Mouse (Mus musculus) T-helper 2 cell (primary cell): ENCODE measurements around the gene Crk.
"Not testable (repeated sequence)": the region's sequence is repeated elsewhere in the genome, so short reads cannot be mapped to it uniquely, and the experiment has no call there.

Experiments
- in situ Hi-C: fragments of 300-600 bp; cut with MboI, MseI; formaldehyde crosslinking; loops from one replicate; pipeline ENCODE4 v1.15.1; 2025; ENCODE audit warnings: high pct_unique_total_duplicates

The Crk gene

GRCm38 (mm10) chr11:75684956-75685355 lies 5.9 kb downstream of the Crk start:
- in situ Hi-C loops = no loop called here

- in situ Hi-C loops = no loop called here
These were observed 8.4 kb downstream of the Crk start for GRCm38 (mm10) chr11:75687343-75687993.

GRCm38 (mm10) chr11:75688132-75688531 lies 9.1 kb downstream of the Crk start:
- in situ Hi-C loops = no loop called here

- in situ Hi-C loops = no loop called here
These were observed 10.9 kb downstream of the Crk start for GRCm38 (mm10) chr11:75689977-75690376.

- in situ Hi-C loops = no loop called here
These were observed 12.0 kb downstream of the Crk start for GRCm38 (mm10) chr11:75691047-75691446.

- in situ Hi-C loops = no loop called here
These were observed 14.5 kb downstream of the Crk start for GRCm38 (mm10) chr11:75693570-75693969.

DNA sequence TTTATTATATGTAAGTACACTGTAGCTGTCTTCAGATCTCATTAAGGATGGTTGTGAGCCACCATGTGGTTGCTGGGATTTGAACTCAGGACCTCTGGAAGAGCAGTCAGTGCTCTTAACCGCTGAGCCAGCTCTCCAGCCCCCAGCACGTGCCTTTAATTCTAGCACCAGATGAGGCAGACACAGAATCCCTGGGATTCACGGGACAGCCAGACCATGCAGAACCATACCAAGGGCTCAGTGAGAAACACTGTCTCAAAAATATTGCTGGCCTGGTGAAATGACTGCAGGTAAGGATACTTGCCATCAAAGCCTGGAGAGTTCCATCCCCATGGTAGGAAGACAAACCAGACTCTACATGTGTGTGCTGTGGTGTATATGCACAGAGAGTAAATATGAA lies 18.4 kb downstream of the Crk start:
- in situ Hi-C loops = not testable (repeated sequence)

DNA sequence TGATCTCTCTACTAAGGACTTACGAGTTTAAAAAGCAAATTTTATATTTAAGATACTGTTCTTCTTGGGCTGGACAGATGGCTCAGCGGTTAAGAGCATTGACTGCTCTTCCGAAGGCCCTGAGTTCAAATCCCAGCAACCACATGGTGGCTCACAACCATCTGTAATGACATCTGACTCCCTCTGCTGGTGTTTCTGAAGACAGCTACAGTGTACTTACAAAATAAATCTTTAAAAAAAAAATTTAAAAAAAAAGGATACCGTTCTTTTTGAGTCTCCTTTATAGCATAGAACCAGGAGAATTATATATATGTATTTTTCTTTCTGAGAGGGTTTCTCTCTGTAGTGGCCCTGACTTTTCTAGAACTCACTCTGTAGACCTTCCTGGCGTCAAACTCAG lies 21.5 kb downstream of the Crk start:
- in situ Hi-C loops = no loop called here

DNA sequence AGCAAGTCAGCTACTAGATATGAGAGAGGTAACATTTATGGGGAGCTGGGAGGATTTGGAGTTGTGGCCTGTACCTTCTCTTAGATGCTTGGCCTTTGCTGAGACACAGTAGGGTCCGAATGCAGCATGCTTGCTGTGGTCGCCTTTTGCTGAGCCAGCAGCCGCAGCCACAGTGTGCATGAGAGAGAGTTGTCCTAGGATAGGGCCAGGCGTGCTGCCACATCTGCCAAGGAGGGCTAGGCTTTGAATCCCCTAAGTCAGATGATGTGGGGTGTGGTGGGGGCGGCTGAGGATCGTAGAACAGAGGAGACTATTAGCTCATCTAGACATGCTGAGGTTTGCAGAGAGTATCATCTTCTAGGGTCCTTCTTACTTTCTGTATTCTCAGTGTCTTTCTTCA lies 23.7 kb downstream of the Crk start:
- in situ Hi-C loops = no loop called here

- in situ Hi-C loops = no loop called here
These were observed 24.7 kb downstream of the Crk start for GRCm38 (mm10) chr11:75703748-75704147.

DNA sequence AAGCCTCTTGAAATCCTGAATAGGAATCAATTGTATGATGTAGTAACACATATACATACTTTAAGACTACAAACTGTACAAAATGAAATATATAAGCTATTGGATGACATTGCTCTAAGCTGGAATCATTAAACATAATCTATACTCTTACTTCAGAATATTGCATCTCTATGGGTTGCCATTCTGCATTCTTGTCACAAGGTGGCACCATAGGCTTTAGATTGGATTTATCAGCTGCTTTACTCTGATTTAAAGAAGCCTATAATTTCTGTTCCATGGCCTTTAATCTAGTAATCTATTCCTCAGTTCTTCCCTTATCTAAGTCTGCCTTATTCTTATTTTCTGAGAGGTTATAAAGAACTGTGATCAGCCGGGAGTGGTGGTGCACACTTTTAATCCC lies 34.9 kb downstream of the Crk start:
- in situ Hi-C loops = loop anchor here (10.0 kb wide), 1 partner anchor 191 kb away; no protein-coding TSS in a partner anchor

GRCm38 (mm10) chr11:75715556-75715955 lies 36.5 kb downstream of the Crk start:
- in situ Hi-C loops = loop anchor here (5.0 to 10.0 kb wide), 2 partner anchors 37 to 189 kb away; no protein-coding TSS in a partner anchor

- in situ Hi-C loops = loop anchor here (5.0 to 10.0 kb wide), 2 partner anchors 36 to 188 kb away; no protein-coding TSS in a partner anchor
These were observed 37.7 kb downstream of the Crk start for GRCm38 (mm10) chr11:75716661-75717325.

- in situ Hi-C loops = no loop called here
These were observed 43.3 kb downstream of the Crk start for GRCm38 (mm10) chr11:75722339-75722738.

DNA sequence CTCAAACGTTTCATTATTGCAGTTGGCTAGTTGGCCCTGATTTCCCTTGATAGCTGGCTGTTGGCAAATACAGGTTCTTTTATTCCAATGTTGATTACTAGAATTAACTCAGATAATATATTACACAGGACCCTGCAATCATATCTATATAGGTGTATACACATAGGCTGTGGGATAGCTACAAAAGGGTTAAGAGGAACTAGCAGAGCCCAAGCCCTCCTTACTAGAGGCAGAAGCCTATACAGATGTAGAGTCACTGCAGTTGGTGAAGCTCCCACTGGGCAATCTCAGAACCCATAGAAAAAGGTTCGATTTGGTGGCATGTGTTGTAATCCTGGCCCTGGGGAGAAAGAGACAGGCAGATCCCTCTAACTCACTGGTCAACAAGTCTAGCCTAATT lies 48.1 kb downstream of the Crk start:
- in situ Hi-C loops = no loop called here

DNA sequence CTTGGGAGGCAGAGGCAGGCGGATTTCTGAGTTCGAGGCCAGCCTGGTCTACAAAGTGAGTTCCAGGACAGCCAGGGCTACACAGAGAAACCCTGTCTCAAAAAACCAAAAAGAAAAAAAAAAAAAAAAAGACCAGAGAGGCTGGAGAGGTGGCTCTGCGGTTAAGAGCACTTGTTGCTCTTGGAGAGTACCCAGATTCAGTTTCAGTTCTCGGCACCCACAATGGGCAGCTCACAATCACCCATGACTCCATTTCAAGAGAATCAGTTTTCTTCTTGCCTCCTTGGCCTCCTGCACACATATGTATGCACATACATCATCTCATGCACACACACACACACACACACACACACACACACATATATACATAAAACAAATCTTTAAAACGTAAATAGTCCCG lies 48.6 kb downstream of the Crk start:
- in situ Hi-C loops = not testable (repeated sequence)

GRCm38 (mm10) chr11:75732434-75733226 lies 53.6 kb downstream of the Crk start, which contains the start of gene Ywhae:
Gene Ywhae (plus strand): TSS chr11:75732869.
- in situ Hi-C loops = no loop called here

DNA sequence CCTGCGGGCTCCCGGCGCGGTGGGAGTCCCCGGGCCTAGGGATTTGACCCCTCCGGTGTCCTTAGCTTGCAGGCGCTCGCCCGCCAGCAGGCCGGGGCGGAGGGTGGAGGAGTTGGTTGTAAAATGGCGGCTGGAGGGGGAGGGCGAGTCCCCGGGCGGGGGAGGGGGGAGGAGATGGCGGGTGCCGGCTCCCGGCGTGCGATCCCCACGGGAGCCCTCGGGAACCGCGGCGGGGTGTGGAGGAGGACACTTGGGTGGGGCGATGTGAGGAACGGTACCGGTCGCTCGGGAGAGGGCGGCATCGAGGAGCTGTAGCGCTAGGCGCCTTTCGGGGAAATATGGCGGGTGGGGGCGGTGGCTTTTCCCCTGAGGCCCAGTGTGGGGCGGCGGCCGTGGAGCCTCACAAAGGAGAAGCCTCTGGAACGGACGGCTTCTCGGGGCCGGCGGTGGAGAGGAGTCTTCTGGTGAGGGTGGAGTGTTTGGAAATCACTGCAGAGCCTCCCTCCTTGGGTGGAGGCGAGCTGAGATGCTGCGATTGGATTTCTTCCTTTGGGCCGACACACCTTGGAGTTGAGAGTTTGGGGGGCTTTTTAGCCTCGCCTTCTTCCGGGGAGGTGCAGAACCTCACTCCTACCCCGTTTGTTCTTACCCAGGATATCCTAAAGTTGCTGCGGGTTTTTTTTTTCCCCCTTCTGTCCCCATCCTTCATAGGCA lies 54.3 kb downstream of the Crk start:
- in situ Hi-C loops = no loop called here

GRCm38 (mm10) chr11:75735462-75736252 lies 56.6 kb downstream of the Crk start:
- in situ Hi-C loops = no loop called here

GRCm38 (mm10) chr11:75736978-75737377 lies 57.9 kb downstream of the Crk start:
- in situ Hi-C loops = no loop called here
